Mouse (Mus musculus) retina, postnatal 7 days (tissue): ENCODE results near the gene S1pr5.
"Not testable (repeated sequence)": the region's sequence is repeated elsewhere in the genome, so short reads cannot be mapped to it uniquely, and the experiment has no call there.

Experiments used
- DNase-seq: peaks from one replicate; pipeline ENCODE4 v3.0.0-alpha.2; 2012; ENCODE audit warnings: low read depth, low spot score

The S1pr5 gene

GRCm38 (mm10) chr9:21237368-21238003 is 10.8 kb downstream of the S1pr5 start:
- DNase-seq, result no peak

DNA sequence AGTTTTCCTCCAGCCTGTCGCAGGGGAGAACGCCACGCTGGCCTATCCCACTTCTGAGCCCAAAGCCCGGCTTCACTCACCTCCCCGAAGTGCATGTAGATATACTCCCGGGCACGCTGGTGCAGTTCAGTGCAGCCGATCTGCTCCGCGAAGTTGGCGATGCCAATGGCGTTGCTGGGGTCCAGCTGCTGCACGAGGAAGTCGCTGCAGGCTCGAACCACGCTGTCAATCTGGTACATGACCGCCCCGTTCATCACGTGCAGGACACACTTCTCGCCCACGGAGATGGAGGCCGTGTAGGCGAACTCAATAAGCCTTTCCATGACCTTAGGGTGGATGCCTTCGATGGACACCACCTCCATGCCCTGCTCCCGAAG is 11.3 kb downstream of the S1pr5 start:
- no peak for DNase-seq

GRCm38 (mm10) chr9:21235341-21235740 is 12.9 kb downstream of the S1pr5 start:
- DNase-seq, result no peak

- DNase-seq, result no peak
These were observed 14.4 kb downstream of the S1pr5 start for GRCm38 (mm10) chr9:21233805-21234204.

DNA sequence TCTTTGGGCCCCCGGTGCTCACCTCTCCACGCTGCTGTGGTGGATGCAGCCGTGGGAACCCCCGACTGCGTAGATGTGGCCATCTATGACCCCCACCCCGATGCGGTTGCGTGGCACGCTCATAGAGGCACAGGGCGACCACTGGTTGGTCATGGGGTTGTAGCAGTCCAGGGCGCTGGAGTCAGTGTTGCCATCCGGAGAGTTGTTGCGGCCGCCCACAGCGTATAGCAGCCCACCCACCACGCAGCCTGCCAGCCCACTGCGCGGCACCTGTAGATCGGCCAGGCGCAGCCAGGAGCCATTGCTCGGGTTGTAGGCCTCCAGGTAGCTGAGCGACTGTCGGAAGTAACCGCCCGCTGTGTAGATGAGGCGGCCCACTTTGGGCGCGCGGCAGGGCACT is 14.9 kb downstream of the S1pr5 start:
- no peak for DNase-seq

DNA sequence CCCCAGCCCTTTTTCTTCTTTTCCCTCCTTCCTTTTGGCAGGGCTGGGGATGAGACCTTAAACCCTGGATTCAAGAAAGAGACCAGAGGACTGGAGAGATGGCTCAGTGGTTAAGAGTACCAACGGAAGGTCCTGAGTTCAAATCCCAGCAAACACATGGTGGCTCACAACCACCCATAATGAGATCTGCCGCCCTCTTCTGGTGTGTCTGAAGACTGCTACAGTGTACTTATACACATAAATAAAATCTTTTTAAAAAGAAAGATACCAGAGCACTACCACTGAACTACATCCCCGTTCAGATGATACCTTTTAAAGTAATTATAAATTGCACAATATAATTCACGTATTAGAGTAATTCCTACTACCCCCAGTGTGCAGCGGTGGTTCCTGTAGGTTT is 15.4 kb downstream of the S1pr5 start:
- DNase-seq, result no peak

DNA sequence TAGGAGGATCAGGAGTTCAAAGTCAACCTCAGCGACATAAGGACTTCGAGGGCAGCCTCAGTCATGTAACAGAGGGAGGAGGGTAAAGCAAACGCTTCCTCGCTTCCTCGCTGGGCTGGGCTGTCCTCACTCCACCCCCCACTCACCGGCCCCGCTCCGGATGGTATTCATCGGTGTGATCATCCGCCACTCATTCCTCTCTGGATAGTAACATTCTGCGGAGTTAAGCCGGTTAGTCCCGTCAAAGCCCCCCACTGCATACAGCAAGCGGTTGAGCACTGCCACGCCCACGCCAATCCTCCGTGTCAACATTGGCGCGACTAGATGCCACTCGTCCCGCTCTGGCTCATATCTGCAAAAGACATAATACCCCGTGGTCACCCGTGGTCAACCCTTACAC is 16.7 kb downstream of the S1pr5 start:
- no peak for DNase-seq

GRCm38 (mm10) chr9:21227342-21227741 is 20.9 kb downstream of the S1pr5 start:
- no peak for DNase-seq

GRCm38 (mm10) chr9:21225415-21225758 is 22.9 kb downstream of the S1pr5 start:
- no peak for DNase-seq

DNA sequence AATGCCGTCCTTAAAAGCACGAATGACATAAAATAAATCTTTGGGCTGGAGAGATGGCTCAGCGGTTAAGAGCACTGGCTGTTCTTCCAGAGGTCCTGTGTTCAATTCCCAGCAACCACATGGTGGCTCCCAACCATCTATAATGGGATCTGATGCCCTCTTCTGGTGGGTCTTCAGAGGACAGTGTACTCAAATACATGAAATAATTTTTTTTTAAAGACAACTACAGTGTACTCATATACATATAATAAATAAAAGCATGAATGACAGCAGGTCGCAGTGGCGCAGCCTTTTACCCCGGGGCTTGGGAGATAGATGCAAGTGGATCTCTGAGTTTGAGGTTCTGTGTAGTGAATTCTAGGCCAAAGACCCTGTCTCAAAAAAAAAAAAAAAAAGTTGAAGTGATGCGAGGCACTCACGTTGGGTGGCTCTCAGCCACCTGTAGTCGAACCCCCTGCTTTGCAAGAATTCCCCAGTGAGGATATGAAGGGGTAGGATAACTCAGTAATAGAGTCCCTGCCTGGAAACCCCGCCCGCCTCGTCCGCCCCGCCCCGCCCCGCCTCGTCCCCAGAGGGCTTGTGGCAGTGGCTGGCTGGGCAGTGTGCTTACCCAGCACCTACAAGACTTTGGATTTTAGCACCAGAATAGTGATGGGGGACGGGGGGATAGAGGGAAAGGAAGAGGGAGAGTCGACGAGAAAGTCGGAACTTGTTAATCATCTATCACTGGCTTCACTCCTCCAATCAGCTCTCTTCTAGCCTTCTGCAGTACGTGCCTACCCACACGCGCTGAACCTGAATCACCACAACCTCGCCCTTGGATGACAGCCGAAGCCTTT is 23.4 kb downstream of the S1pr5 start:
- DNase-seq, result no peak

DNA sequence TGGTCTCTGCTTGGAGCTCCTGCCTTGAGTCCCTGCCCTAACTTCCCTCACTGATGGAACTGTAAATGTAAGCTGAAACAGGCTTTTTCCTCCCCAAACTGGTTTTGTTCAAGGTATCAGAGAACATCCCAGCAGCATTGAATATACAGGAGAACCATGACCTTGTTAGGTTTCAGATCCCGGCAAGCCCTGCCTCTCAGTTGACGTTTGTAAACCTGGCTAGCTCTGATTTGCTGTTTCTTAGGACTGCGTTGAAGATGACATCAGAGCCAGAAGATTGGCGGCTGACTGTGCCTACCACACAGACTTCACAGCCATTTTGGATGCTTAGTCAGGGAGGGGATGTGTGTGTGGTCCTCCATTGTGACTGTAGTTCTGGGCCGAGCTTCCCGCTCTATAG is 24.3 kb downstream of the S1pr5 start:
- no peak for DNase-seq

- DNase-seq, result not testable (repeated sequence)
These were observed 24.8 kb downstream of the S1pr5 start for GRCm38 (mm10) chr9:21223490-21223889.

DNA sequence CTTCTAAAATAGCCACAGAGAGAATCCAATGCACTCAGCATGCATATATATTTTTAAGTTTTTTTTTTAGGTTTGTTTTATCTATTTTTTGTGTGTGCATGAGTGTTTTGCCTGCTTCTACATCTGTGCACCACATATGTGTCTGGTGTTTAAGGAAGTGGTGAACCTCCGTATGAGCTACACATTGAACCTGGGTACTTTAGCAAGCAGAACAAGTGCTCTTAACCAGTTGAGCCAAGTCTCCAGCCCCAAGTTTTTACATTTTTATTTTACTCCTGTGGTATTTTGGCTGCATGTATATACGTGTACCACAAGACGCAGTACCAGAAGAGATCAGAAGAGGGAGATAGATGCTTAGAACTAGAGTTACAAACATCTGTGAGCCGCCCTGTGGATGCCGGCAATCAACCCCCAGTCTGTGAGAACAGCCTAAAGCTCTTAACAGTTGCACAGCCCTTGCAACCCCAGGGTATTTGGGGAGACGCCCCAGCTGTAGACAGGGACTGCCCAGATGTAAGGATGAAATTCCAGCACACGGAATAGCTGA is 26.8 kb downstream of the S1pr5 start:
- no peak for DNase-seq

- DNase-seq, result peak; percentile 84
These were observed 27.5 kb downstream of the S1pr5 start for GRCm38 (mm10) chr9:21220490-21221382.

DNA sequence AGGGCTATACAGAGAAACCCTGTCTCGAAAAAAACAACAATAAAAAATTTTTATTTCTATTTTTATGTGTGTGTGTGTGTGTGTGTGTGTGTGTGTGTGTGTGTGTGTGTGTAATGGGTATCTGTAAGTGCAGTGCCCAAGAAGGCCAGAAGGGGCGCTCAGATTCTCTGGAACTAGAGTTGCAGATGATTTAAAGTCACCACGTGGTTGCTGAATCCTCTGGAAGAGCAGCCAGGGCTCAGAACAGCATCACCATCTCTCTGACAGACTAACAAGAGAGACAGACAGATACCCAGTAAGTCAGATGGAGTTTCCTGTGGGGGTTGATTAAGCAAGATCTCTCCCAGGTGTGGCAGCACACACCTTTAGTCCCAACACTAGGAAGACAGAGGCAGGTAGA is 28.4 kb downstream of the S1pr5 start:
- no peak for DNase-seq

- no peak for DNase-seq
These were observed 32.0 kb downstream of the S1pr5 start for GRCm38 (mm10) chr9:21216050-21216841.

- no peak for DNase-seq
These were observed 34.5 kb downstream of the S1pr5 start for GRCm38 (mm10) chr9:21213617-21214190.

DNA sequence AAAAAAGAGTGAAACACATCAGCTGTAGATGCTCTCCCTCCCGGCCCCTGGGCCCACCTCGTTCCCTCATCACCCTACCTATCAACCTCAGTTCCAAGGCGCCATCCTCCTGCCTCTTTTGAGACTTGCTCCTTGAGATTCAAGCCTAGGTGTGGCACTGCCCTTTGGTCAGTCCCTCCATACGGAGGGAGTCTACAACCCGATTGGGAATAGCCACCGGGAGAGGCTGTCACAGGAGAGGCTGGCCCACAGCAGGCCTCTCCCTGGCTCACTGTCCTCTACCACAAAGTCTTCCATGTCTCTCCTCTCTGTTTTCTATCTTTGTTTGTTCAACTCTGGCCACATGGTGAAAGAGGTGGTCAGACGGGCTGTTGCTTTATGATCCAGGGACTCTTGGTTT is 36.6 kb downstream of the S1pr5 start:
- no peak for DNase-seq

DNA sequence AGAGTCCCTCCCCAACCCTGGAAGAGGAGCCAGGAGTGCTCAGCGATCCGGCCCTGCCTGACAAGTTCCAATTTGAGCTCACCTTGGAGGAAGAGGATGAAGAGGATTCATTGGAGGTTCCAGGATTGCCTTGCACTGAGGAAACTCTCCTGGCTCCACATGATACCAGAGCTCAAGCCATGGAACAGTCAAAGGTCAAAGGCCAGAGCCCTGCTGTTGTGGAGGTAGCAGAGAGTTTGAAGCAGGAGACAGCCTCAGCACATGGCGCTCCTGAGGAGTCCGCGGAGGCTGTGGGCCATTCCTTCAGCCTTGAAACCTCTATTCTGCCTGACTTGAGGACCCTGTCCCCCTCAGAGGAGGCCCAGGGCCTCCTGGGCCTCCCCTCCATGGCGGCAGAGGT is 37.4 kb downstream of the S1pr5 start:
- no peak for DNase-seq

DNA sequence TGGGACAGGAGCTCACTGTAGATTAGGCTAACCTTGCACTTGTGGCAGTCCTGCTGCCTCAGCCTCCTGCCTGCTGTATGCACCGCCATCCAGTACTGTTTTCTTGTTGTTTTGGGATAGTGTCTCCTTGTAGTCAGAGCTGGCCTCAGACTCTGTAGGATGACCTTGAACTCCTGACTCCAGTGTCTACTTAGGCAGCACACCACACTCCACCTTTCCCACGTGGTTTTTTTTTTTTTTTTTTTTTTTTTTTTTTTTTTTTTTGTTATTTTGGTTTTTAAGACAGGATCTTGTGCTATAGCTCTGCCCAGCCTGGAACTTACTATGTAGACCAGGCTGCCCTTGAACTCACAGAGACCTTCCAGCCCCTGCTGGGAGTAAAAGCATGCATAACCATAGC is 39.6 kb downstream of the S1pr5 start:
- DNase-seq, result no peak

- DNase-seq, result no peak
These were observed 41.4 kb downstream of the S1pr5 start for GRCm38 (mm10) chr9:21206848-21207247.
